Mouse (Mus musculus) spleen, postnatal 10 days (tissue): ENCODE results near the gene Atp13a5.

Experiments
- DNase-seq, 2 experiments: peaks; one replicate each; pipeline ENCODE4 v3.0.0; 2021 to 2022; ENCODE audit warnings: low spot score in 2 of 2

Gene Atp13a5

DNA sequence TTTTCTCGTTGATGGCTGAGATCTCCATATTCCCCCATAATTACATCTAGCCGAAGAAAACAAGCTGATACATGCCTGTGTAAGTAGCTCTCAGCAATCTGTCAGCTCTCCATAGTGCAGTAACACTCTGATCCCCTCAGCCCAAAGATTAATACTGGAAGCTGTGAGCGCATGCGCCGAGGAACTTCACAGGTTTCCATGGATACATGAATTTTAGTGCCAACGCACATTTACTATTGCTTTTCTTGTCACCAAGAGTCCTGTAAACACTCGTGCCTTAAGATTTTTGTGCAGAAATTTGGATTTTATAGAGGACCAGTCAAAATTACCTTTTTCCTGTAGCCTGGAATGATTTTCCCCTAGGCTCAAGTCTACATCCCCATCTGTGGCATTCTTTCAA is 173.7 kb downstream of the Atp13a5 start:
- DNase-seq = no peak

DNA sequence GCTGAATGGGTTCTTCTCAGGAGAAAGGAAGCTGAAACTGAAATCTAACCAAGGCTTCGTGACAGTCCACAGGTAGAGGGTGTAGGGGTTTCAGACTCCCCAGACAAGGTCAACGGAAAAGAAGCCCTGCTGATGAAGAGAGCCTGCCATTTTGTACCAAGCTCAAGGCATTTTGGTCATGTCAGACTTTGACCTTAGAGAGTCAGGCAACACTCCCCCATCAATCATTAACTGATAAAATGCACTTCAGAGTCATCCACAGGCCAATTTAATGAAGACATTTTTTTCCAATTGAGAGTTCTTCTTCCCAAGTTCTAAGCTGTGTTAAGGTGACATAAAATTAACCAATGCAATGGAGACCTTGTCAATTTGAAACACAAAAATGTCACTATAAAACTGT is 177.4 kb downstream of the Atp13a5 start:
- DNase-seq = no peak

DNA sequence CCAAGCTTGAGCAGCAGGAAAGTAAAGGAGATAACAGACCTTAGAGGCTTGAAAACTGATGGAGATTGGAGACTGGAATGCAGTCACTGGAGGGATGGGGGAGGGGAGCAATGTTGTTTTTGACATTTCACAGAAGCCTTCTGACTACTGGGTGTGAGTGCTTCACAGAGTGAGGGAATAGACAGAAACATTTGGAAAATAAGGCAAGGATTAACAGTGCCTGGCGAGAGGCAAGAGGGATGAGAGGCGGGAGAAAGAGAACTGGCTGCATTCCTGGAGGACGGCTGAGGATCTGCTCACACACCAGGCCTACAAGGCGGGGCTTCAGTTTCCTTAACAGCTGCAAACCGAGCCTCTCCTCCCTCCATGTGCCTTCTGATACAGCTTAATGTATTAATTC is 180.1 kb downstream of the Atp13a5 start:
- no peak for DNase-seq

DNA sequence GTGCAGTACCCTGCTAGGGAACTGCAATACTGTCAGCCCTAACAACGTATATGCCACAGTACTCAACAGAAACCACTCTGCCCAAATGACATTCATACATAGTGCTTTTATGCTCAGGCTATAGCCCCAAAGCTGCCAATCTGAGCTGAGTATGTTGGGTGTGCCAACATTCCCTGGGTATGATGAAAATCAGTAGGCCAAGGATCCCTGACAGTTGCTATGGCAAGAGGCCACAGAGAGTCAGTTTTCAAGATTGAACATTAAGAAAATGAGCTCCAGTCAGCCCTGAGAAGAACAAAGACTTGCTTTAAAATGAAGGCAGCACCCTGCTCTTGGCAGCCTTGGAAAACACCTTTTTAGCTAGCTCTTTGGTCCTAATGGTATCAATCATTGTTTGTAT is 183.4 kb downstream of the Atp13a5 start:
- no peak for DNase-seq

- no peak for DNase-seq
These were observed 184.6 kb downstream of the Atp13a5 start for GRCm38 (mm10) chr16:29193981-29194380.

GRCm38 (mm10) chr16:29192911-29193310 is 185.6 kb downstream of the Atp13a5 start:
- DNase-seq = no peak
